Mouse (Mus musculus) ES-E14 (cell line): ENCODE data around the gene Insrr.

Experiments
- HCFC1 ChIP-seq: IDR thresholded peaks from 2 replicates; pipeline ENCODE4 v1.6.1; 2012; ENCODE audit warnings: low read length, inconsistent platforms, borderline replicate concordance; ENCODE audit not compliant: insufficient read depth
- MAFK ChIP-seq: IDR thresholded peaks from 2 replicates; pipeline ENCODE4 v1.6.1; 2014; ENCODE audit warnings: mild to moderate bottlenecking, low read depth, low read length, inconsistent platforms; ENCODE audit not compliant: insufficient read depth

DNA sequence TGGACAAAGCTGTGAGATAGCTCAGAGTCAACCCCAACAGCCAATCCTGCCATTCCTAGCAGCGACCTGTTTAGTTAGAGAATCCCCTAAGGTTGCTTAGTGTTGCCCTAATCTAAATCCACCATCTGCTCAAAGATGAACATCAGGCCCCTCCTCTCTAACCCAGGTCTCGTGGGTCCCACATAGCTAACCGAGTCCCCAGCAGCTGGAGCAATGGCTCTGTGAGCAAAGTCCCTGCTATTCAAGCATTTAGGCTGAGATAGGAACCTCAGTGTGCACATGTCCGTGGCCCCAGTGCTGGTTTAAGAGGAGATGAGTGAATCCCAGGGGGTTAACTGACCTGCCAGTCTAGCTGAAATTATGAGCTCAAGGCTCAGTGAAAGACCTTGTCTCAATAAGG is 49.4 kb downstream of the Insrr start:
- TF ChIP-seq MAFK (no peak), HCFC1 (no peak)
